Mouse (Mus musculus): Measurements from ENCODE around the gene Frzb.

- no peak for TF ChIP-seq POLR2AphosphoS5 (IDR thresholded peaks at IDR 0.05; ENCODE audit: borderline replicate concordance, low read depth, low read length)
- TF ChIP-seq TBP (IDR thresholded peaks at IDR 0.05; ENCODE audit: low read depth, low read length): no peak
- no peak for TF ChIP-seq CTCF (IDR thresholded peaks at IDR 0.05 in 2 of 3, conservative IDR thresholded peaks at IDR 0.05 in 1 of 3; ENCODE audit: control insufficient read depth in 1 of 3, insufficient read depth in 1 of 3, low read depth in 2 of 3, low read length in 3 of 3, poor library complexity in 1 of 3, severe bottlenecking in 1 of 3)
- TF ChIP-seq POLR2A (IDR thresholded peaks at IDR 0.05; ENCODE audit: control insufficient read depth in 1 of 2, insufficient read depth in 1 of 2, low read depth in 1 of 2, low read length in 2 of 2, poor library complexity in 1 of 2): no peak
- no peak for TF ChIP-seq ZMIZ1 (IDR thresholded peaks at IDR 0.05; ENCODE audit: low read depth, low read length)
- TF ChIP-seq MAX (IDR thresholded peaks at IDR 0.05; ENCODE audit: low read length): no peak
- no peak for TF ChIP-seq ZC3H11A (IDR thresholded peaks at IDR 0.05; ENCODE audit: low read depth, low read length)
- TF ChIP-seq GABPA (IDR thresholded peaks at IDR 0.05; ENCODE audit: low read depth, low read length): no peak
Measured at GRCm38 (mm10) chr2:80447291-80447791, at the start of gene Frzb.

Measured in MEL (cell line).